Mouse (Mus musculus): Measurements from ENCODE around the gene Treml4.

Treml4 gene

DNA sequence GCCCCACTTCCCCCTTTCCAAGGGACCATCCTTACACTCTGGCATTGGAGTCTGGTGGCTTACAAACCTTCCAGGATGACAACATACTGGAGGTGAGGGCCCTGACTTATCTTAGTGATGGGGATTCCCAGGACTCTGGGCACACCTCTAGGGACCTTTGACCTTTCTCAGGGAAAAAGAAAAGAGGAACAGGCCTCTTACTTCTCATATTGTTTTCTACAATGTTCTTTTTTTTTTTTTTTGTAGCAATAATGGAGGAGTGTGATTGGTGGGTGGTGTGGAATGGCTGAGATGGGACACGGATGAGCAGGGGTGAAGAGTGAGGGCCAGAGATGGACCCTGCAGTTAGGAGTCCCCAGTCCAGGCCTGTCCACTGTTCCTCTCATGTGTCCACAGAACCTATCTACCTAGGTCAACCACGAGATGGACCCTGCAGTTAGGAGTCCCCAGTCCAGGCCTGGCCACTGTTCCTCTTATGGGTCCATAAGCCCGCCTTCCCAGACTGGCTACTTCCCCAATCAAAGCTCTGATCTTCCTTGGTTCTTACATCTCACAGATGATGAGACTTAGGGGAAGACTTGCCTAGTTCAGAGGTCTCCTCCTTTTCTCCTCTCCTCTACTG is at the start of gene Treml4:
Gene Treml4, plus strand, starts transcription at position 555 of the 622 bp plus-strand sequence.
- no peak for DNase-seq (ENCODE audit: low read depth in 2 of 2, low spot score in 2 of 2)

DNA sequence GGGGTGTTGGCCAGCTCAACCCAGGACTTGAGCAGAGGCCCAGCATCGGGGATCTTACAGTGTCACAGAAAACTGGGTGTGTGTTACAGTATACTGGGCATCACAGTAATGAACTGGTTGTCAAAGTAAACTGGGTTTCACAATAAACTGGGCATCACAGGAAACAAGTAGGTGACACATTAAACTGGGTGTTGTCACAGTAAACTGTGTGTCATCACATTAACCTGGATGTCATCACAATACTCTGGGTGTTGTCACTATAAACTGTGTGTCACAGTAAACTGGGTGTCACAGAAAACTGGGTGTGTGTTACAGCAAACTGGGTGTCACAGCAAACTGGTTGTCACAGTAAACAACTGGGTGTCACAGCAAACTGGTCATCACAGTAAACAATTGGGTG is 48.7 kb upstream of the Treml4 start:
- DNase-seq (ENCODE audit: low read depth in 2 of 2, low spot score in 2 of 2): no peak

- no peak for DNase-seq (ENCODE audit: low read depth in 2 of 2, low spot score in 2 of 2)
These were observed 33.4 kb upstream of the Treml4 start for GRCm38 (mm10) chr17:48230680-48231079.

DNA sequence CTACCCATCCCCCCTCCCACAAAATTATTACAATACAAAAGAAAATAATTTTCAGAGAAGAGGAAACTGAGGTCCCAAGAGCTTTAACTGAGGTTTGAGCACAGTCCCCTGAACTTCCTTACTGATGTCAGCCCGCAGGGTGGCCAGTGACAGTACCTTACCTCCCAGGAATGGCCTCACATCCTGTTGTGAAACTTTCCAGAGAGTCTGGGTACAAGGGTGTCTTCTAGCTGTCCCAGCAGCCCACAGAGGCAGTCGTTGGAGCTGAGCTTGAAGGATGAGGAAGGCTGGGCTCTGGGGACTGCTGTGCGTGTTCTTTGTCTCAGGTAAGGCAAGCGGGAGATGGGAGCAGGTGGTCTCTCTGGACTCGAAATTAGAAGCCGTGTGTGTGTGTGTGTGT is 31.6 kb upstream of the Treml4 start, which contains the start of gene Trem1:
Gene Trem1, plus strand, starts transcription at position 251 of the 400 bp plus-strand sequence.
- DNase-seq (ENCODE audit: low read depth in 2 of 2, low spot score in 2 of 2): no peak

GRCm38 (mm10) chr17:48233789-48234188 is 30.3 kb upstream of the Treml4 start:
- DNase-seq (ENCODE audit: low read depth in 2 of 2, low spot score in 2 of 2): no peak

DNA sequence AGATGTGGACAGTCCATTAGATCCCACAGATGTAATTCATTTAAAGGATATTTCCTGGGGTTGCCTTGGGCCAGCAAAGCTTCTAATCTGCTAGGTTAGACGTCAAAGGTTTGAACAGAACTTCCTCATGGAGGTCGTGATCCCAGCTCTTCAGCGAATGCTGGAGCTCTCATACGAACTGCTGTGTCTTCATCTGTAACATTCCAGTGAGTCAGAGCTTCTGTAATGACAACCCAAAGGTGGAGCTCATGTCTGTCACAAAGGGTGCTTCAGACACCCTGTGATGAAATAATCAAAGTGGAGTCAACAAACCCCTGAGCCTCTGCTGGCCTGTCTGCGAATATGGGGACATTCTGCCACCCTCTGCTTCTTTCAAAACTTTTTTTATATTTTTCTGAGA is 29.5 kb upstream of the Treml4 start:
- no peak for DNase-seq (ENCODE audit: low read depth in 2 of 2, low spot score in 2 of 2)

DNA sequence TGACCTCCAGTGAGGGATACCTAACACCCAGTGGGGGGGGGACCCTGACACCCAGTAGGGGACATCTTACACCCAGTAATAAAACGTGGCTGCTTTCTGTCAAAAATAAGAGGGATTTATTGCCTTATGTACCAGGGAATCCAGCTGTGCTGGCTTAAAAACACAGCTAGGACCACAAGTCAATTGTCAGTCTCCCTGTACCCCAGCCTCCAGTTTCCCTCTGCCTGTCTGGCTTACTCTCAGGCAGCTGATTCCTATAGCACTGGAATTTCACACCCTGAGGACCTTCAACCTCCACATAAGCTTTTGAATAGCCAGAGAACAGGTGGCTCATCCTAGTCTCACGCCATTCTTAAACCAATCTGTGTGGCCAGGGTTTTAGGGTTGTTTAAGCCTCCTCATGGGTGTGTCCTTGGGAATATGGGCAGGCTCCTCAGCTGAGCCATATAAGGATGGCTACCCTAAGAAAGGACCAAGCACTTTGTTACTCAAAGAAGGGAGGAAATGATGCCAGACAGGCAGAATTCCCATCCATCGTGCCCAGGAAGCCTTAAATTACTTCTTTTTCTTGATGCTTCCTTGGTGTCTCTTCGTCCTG is 28.2 kb upstream of the Treml4 start:
- no peak for DNase-seq (ENCODE audit: low read depth in 2 of 2, low spot score in 2 of 2)

DNA sequence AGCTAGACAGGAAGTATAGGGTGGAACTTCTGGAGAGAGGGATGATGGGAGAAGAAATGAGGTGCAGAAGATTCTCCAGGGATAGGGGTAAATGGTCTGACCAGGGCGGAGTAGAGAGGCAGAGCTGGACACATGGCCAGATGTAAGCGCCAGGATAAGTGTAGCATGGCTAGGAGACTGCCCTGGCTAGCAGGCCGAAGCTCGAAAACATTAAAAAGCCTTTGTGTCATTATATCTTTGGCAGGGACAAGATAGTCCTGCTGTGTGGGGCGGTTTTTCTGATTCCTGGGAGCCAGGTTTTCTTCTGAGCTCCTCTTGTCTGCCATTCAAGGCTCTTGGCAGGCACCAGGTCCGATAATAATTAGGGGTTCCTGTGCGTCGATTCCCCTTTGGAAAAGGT is 26.5 kb upstream of the Treml4 start:
- DNase-seq (ENCODE audit: low read depth in 2 of 2, low spot score in 2 of 2): no peak

DNA sequence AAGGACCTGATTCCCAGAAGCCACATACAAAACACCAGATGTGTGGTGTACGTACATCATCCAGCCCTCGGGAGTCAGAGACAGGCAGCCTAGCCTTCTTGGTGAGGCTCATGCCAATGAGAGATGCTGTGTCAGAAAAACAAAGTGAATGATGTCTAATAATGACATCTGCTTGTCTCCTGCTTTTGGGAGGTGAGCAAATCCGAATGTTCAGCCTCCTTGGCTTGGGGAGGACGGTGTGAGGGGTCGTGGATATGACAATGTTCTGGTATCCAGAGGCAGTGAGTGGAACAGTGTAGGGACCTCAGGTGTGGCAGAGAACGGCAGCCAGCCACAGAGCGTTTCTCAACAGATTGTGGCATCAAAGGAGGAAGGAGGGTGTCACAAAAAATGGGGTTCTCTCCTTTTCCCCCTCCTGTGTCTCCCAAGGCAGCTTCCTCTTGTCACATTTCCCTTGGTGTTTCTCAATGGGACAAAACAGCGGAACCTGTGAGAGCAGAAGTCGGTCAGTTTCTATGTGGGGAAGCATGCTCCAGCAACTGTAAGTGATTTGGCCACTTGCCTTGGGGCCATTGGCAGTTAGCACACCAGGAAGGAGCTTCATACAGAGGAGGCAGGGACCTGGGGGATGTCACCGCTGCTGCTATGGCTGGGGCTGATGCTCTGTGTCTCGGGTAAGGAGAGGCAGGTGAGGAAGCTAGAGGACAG is 16.7 kb upstream of the Treml4 start, which contains the start of gene Trem3:
Gene Trem3, plus strand, starts transcription at position 557 of the 708 bp plus-strand sequence.
- no peak for DNase-seq (ENCODE audit: low read depth in 2 of 2, low spot score in 2 of 2)

DNA sequence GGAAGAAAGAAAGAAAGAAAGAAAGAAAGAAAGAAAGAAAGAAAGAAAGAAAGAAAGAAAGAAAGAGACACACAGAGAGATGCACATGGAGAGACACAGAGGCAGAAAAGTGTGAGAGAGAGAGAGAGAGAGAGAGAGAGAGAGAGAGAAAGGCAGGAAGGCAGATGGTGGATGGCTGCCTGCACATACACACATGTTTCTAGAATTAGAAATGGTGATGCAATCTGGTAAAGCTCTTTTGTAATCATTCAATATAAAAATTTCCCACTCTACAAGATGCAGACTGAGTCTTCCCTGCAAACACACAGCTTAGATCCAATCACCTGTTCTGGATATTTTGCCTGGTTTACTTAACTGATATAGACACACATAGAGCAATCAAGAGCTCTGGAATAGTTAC is 15.1 kb upstream of the Treml4 start:
- DNase-seq (ENCODE audit: low read depth in 2 of 2, low spot score in 2 of 2): no peak

- no peak for DNase-seq (ENCODE audit: low read depth in 2 of 2, low spot score in 2 of 2)
These were observed 14.6 kb upstream of the Treml4 start for GRCm38 (mm10) chr17:48249501-48249900.

DNA sequence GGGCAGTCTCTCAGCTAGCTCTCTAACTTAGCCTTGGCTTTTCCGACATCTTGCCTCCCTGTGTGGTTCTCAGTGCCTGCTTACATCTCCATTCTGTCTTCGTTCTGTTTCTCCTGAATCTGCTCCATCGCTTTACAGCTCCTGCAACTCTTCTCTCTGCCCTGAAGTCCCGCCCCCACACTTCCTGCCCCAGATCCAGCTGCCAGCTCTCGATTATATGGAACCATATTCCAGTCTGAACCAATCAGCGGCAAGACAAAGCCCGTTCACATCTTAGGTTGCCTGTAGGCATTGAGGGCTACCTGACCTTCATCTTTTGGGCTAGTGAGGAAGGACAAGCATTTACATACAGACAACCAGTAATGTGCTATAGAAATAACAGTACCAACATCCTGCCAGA is 13.5 kb upstream of the Treml4 start:
- no peak for DNase-seq (ENCODE audit: low read depth in 2 of 2, low spot score in 2 of 2)

- no peak for DNase-seq (ENCODE audit: low read depth in 2 of 2, low spot score in 2 of 2)
These were observed 7.5 kb upstream of the Treml4 start for GRCm38 (mm10) chr17:48256575-48256974.

- no peak for DNase-seq (ENCODE audit: low read depth in 2 of 2, low spot score in 2 of 2)
These were observed 2.2 kb upstream of the Treml4 start for GRCm38 (mm10) chr17:48261868-48262267.

DNA sequence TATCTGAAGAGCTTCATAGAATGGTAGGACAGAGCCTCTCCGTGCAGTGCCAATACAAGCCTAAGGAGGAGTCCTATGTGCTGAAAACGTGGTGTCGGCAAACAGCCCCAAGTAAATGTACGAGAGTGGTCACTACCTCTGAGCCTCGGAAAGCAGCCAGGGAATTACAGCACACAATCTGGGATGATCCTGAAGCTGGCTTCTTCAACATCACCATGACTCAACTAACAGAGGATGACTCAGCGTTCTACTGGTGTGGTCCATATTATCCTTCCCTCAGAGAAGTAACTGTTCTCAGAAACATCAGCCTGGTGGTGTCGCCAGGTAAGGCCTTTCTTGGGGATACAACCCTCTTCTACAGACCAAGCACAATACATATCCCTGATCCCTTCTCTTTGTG is 567 bp downstream of the Treml4 start:
- DNase-seq (ENCODE audit: low read depth in 2 of 2, low spot score in 2 of 2): no peak

GRCm38 (mm10) chr17:48266138-48266537 is 2.0 kb downstream of the Treml4 start:
- no peak for DNase-seq (ENCODE audit: low read depth in 2 of 2, low spot score in 2 of 2)

GRCm38 (mm10) chr17:48266610-48267304 is 2.7 kb downstream of the Treml4 start:
- DNase-seq (ENCODE audit: low read depth in 2 of 2, low spot score in 2 of 2): no peak

DNA sequence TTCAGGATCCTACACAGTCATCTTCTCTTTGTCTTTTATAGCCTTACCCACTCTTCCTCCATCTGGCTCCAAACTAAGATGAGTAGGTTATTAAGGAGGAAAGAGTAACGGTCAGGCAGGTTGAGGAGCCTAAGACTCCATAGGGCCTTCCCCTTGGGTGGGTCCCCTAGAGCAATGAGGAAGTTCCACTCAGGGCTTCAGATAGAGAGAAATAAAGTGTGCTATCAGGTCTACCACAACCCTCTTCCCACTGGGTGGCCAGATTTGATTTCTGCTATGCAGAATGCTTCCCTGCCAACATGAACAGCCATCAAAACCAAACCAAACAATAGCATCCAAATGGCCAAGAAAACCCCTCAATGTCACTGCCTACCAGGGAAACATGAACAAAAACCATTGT is 3.5 kb downstream of the Treml4 start:
- no peak for DNase-seq (ENCODE audit: low read depth in 2 of 2, low spot score in 2 of 2)

- DNase-seq (ENCODE audit: low read depth in 2 of 2, low spot score in 2 of 2): no peak
These were observed 4.2 kb downstream of the Treml4 start for GRCm38 (mm10) chr17:48268276-48268675.

DNA sequence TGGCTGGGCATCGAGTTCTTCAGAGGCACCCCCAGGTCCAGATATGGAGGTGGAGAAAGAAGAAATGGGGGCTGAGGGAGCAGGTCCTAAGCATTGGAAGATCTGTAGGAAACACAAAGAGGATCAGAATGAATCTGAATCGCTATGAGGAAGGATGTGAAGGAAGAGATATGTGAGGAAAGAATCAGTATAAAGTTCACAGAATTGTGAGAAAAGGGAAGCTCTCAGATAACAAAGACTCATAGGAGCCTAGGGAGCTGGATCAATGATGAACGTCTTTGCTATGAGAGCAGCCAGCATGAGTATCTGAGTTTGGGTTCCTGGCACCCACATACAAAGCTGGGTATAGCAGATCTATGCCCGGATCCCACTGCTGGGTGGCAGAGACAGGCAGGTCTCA is 5.7 kb downstream of the Treml4 start:
- no peak for DNase-seq (ENCODE audit: low read depth in 2 of 2, low spot score in 2 of 2)

- DNase-seq (ENCODE audit: low read depth in 2 of 2, low spot score in 2 of 2): no peak
These were observed 8.1 kb downstream of the Treml4 start for GRCm38 (mm10) chr17:48272158-48272557.

GRCm38 (mm10) chr17:48272598-48272997 is 8.5 kb downstream of the Treml4 start:
- DNase-seq (ENCODE audit: low read depth in 2 of 2, low spot score in 2 of 2): no peak

All from CD8-positive naive resting alpha-beta T cell, adult 2 months (primary cell).